Mouse (Mus musculus) heart, postnatal 0 days (tissue): Measurements from ENCODE around the gene Ccm2l. TPM values are rescaled to one million over a fixed set of nuclear protein-coding genes. Genes with fewer than 3 reads are reported as not detected.
A peak's percentile ranks its signal among the peaks of the same experiment; 100 is the strongest.

Experiments
- ATAC-seq: fragments of 200-750 bp; cut with Nextera tagmentation; 2 replicates; pipeline ENCODE4 v1.8.0; 2017; ENCODE audit warnings: low read depth, moderate number of reproducible peaks, moderate library complexity; ENCODE audit not compliant: insufficient read depth
- DNase-seq: peaks from one replicate; pipeline ENCODE4 v3.0.0-alpha.2; 2016; ENCODE audit warnings: low spot score
- H3K27ac ChIP-seq: fragments of 300-500 bp; sonication (generic); 2 replicates; pipeline ENCODE4 v1.5.1; 2014; ENCODE audit warnings: low read depth, mild to moderate bottlenecking
- H3K27me3 ChIP-seq: fragments of 300-500 bp; sonication (generic); 2 replicates; pipeline ENCODE4 v1.6.1; 2014; ENCODE audit warnings: low read length, mixed read lengths; ENCODE audit not compliant: control insufficient read depth, insufficient read depth
- H3K36me3 ChIP-seq: fragments of 300-500 bp; sonication (generic); replicated peaks from 2 replicates; pipeline ENCODE4 v1.6.1; 2014; ENCODE audit warnings: low read length, mixed read lengths; ENCODE audit not compliant: control insufficient read depth, insufficient read depth
- H3K4me1 ChIP-seq: fragments of 300-500 bp; sonication (generic); 2 replicates; pipeline ENCODE4 v1.6.1; 2014; ENCODE audit warnings: antibody characterized with exemption; ENCODE audit not compliant: control insufficient read depth, insufficient read depth
- H3K4me2 ChIP-seq: fragments of 300-500 bp; sonication (generic); 2 replicates; pipeline ENCODE4 v1.6.1; 2014; ENCODE audit warnings: low read depth, mild to moderate bottlenecking, low read length, moderate library complexity
- H3K4me3 ChIP-seq: fragments of 300-500 bp; sonication (generic); 2 replicates; pipeline ENCODE4 v1.5.1; 2014; ENCODE audit warnings: low read depth, low read length
- H3K9ac ChIP-seq: fragments of 300-500 bp; sonication (generic); replicated peaks from 2 replicates; pipeline ENCODE4 v1.6.1; 2014; ENCODE audit warnings: low read depth, low read length, mixed read lengths
- H3K9me3 ChIP-seq: fragments of 300-500 bp; sonication (generic); replicated peaks from 2 replicates; pipeline ENCODE4 v1.6.1; 2016; ENCODE audit warnings: low read length; ENCODE audit not compliant: control insufficient read depth
- CTCF ChIP-seq: IDR thresholded peaks from 2 replicates; pipeline ENCODE4 v1.5.1; 2016; ENCODE audit warnings: antibody characterized with exemption, control low read depth, low read depth
- EP300 ChIP-seq: IDR thresholded peaks from 2 replicates; pipeline ENCODE4 v1.6.1; 2016; ENCODE audit warnings: antibody characterized with exemption, low read depth
- WGBS: fragments of 180-500 bp; shearing (Covaris S2); extraction: QIAGEN DNeasy Blood & Tissue Kit; methylation state at CpG from one replicate; pipeline ENCODE4 v1.1.7; 2014; 5-methylcytosine and 5-hydroxymethylcytosine counted together
- polyA plus RNA-seq: library from polyadenylated mRNA; unstranded; fragments of >200 nt; fragmentation: Nextera tagmentation; extraction: Ambion mirVana; gene quantifications from 2 replicates; pipeline ENCODE4 v1.2.1, GENCODE M21; 2015
- total RNA-seq: library from RNA; depleted of rRNA; stranded (reverse); fragments of >200 nt; gene quantifications from 2 replicates; pipeline ENCODE4 v1.2.3, GENCODE M21; 2014; ENCODE audit warnings: low replicate concordance

Ccm2l gene
- total and polyA plus RNA-seq, 2 experiments from 2014 or later: 4.3 to 32.4 TPM

DNA sequence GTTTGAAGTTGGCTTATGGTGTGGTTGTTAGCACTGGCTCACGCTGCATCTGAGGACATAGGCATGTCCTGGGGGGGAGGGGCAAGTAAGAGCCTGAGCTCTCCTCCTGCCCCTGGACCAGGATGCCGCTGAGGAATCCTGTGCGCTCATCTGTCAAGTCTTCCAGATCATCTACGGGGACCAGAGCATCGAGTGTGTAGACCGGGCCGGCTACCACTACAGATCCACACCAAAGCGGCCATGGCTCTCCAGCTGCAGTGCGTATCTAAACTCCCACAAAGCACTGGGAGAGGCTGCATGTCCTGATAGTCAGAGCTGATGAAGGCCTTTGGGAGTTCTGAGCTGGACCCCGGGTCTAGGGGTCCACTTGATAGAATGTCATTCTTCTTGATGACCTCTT lies 8.9 kb downstream of the Ccm2l start:
- H3K4me2 ChIP-seq: no peak overlapping the region
- H3K9me3 ChIP-seq: no peaks in the 10 kb centered on the region
- H3K4me1 ChIP-seq: no peaks in the 10 kb centered on the region
- no peaks in the 10 kb centered on the region for H3K36me3 ChIP-seq
- no peak overlapping the region for H3K9ac ChIP-seq
- DNase-seq (no peak), ATAC-seq (no peak)
- H3K4me3 ChIP-seq: no peak overlapping the region
- TF ChIP-seq CTCF (no peak), EP300 (no peak)
- peaks cover 45% of the 10 kb centered on the region for H3K27me3 ChIP-seq
- no peak overlapping the region for H3K27ac ChIP-seq
- WGBS: 79% methylated on average over 10 of the region's 10 CpGs

DNA sequence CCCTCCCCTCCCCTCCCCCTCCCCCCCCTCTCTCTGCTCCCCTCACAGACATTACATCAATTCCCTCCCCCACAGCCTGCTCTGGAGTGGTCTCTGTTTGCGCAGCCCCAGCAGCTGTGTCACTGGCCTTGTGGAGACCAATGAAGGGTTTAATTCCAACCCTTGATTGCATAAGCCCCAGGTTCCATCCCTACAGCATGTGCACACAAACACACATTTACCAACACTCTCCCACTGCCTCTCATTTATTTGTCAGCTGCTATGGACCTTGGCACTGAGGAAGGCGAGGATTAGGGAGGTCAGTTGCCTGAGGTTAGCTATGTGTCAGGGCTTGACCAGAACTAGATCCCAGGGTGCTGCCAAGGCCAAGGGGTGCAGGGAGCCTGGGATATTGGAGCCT lies 10.2 kb downstream of the Ccm2l start:
- Histone ChIP-seq H3K27ac (no peak overlapping the region), H3K4me2 (no peak overlapping the region), H3K9me3 (no peaks in the 10 kb centered on the region), H3K36me3 (no peaks in the 10 kb centered on the region), H3K4me1 (no peaks in the 10 kb centered on the region), H3K27me3 (peaks cover 32% of the 10 kb centered on the region), H3K9ac (no peak overlapping the region), H3K4me3 (no peak overlapping the region)
- WGBS: 62% methylated on average over 2 of the region's 2 CpGs
- DNase-seq (no peak), ATAC-seq (no peak)
- no peak for TF ChIP-seq CTCF
- TF ChIP-seq EP300: no peak

DNA sequence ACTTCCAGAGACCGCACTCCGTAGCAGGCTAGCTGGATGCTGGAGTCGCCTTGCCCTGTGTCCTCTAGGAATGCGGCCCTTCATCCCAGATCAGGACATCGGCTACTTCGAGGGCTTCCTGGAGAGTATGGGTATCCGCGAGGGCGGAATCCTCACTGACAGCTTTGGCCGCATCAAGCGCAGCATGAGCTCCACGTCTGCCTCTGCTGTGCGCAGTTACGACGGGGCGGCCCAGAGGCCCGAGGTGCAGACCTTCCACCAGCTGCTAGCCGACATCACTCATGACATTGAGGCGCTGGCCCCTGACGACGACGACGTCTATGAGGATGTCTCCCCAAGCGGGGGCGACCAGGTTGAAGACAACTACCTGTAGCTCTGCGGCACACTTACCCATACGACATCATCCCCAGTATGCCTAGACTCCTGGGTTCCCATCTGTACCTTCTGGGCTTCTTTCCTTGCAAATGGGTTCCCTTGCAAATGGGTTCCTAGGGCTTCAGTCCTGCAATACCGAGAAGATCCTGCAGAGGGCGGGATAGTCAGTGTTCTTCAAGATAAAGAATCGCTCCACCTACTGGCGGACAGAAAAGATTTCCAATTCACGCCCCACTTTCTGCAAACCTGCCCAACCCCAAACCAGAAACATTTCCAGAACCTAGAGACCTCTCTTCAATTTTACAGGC lies 15.2 kb downstream of the Ccm2l start:
- ATAC-seq (no peak), DNase-seq (peak; percentile 80)
- Histone ChIP-seq H3K27me3 (no peaks in the 10 kb centered on the region), H3K27ac (no peak overlapping the region), H3K9ac (no peak overlapping the region), H3K36me3 (no peaks in the 10 kb centered on the region), H3K9me3 (no peaks in the 10 kb centered on the region), H3K4me2 (no peak overlapping the region), H3K4me3 (no peak overlapping the region), H3K4me1 (no peaks in the 10 kb centered on the region)
- WGBS: 34% methylated on average over 32 of the region's 32 CpGs
- no peak for TF ChIP-seq EP300
- TF ChIP-seq CTCF: peak; percentile 98

DNA sequence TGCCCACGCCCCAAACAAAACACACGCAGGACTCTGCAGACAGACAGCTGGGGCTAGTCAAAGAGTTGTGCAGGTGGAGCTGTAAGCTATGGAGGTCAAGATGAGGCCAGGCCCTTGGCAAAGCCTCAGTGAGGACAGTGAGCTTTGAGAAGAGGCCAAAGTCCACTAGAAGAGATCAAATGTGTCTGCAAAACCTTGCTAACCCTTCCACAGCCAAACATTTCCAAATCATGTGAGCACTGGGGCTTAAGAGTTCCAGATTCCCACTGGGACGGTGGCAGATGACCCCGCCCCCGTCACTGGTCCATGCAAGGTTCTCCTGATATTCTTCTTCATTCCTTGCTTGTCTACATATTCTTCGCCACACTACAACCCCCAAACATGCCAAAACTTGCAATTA lies 16.1 kb downstream of the Ccm2l start:
- H3K4me1 ChIP-seq: no peaks in the 10 kb centered on the region
- no peak overlapping the region for H3K4me2 ChIP-seq
- ATAC-seq: no peak
- TF ChIP-seq CTCF (no peak), EP300 (no peak)
- H3K9me3 ChIP-seq: no peaks in the 10 kb centered on the region
- no peaks in the 10 kb centered on the region for H3K36me3 ChIP-seq
- no peak for DNase-seq
- no peaks in the 10 kb centered on the region for H3K27me3 ChIP-seq
- 76% methylated on average over 6 of the region's 6 CpGs for WGBS
- H3K4me3 ChIP-seq: no peak overlapping the region
- H3K27ac ChIP-seq: no peak overlapping the region
- no peak overlapping the region for H3K9ac ChIP-seq

DNA sequence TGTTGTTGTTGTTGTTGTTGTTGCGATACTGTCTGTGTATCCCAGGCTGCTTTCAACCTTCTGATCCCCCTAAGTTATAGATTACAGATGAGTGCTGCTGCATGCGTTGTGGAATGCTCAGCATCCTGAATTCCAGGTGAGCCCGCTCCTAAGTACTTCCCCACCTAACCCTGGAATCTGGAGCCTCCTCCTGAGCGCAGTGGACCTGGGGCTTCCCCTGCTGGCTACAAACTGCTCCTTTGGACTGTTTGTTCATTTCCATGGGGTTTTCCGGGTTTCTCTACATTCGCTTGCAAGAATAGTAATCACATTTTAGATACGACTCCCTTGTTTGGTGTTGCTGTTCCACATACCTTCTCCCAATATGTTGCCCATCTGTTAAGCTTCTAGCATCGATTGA lies 17.5 kb downstream of the Ccm2l start:
- 72% methylated on average over 8 of the region's 8 CpGs for WGBS
- no peaks in the 10 kb centered on the region for H3K4me1 ChIP-seq
- TF ChIP-seq CTCF: no peak
- TF ChIP-seq EP300: no peak
- no peak overlapping the region for H3K27ac ChIP-seq
- no peak overlapping the region for H3K9ac ChIP-seq
- H3K9me3 ChIP-seq: no peaks in the 10 kb centered on the region
- ATAC-seq (no peak), DNase-seq (no peak)
- H3K4me3 ChIP-seq: no peak overlapping the region
- H3K36me3 ChIP-seq: no peaks in the 10 kb centered on the region
- H3K4me2 ChIP-seq: no peak overlapping the region
- H3K27me3 ChIP-seq: no peaks in the 10 kb centered on the region

DNA sequence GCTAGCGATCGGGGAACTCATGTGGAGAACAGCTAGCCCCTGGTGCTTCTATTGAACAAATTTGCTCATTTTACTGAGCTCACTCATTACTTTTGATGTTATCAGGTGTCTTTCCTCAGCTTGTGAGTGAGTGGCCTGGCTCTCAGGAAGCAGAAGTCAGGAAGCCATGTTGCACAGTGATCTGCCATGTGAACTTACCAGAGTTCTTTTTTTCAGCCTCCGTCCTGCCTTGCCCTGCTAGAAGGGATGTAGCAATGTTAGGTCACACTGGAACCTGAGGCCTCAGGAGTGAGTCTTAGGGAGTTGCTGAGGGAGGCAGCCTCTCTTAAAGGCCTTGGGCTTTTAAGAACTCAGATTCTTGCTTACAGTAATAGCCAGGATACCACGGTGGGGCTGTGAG lies 18.1 kb downstream of the Ccm2l start:
- H3K4me1 ChIP-seq: no peaks in the 10 kb centered on the region
- no peaks in the 10 kb centered on the region for H3K36me3 ChIP-seq
- no peaks in the 10 kb centered on the region for H3K27me3 ChIP-seq
- H3K4me3 ChIP-seq: no peak overlapping the region
- no peak overlapping the region for H3K4me2 ChIP-seq
- H3K9me3 ChIP-seq: no peaks in the 10 kb centered on the region
- H3K9ac ChIP-seq: no peak overlapping the region
- TF ChIP-seq EP300 (no peak), CTCF (no peak)
- DNase-seq: no peak
- H3K27ac ChIP-seq: peak overlapping the region; percentile 38; the same call in 1 of the 2 replicates
- WGBS: 71% methylated on average over 4 of the region's 4 CpGs
- ATAC-seq: no peak
